Mouse (Mus musculus) hindbrain, embryonic 10.5 days (tissue): ENCODE measurements around the gene Cldn7. TPM values are rescaled to one million over a fixed set of nuclear protein-coding genes. Genes with fewer than 3 reads are reported as not detected.

ENCODE experiments used
- DNase-seq: peaks from one replicate; pipeline ENCODE4 v3.0.0-alpha.2; 2017; ENCODE audit warnings: low spot score
- H3K27ac ChIP-seq: fragments of 300-500 bp; sonication (generic); 2 replicates; pipeline ENCODE4 v1.5.1; 2016; ENCODE audit warnings: mild to moderate bottlenecking, moderate library complexity
- H3K27me3 ChIP-seq: fragments of 300-500 bp; sonication (generic); 2 replicates; pipeline ENCODE4 v1.6.1; 2016; ENCODE audit warnings: mild to moderate bottlenecking; ENCODE audit not compliant: poor library complexity, insufficient read depth, severe bottlenecking
- H3K36me3 ChIP-seq: fragments of 300-500 bp; sonication (generic); 2 replicates; pipeline ENCODE4 v1.6.1; 2016; ENCODE audit warnings: mild to moderate bottlenecking, moderate library complexity
- H3K4me1 ChIP-seq: fragments of 300-500 bp; sonication (generic); replicated peaks from 2 replicates; pipeline ENCODE4 v1.6.1; 2016; ENCODE audit warnings: mild to moderate bottlenecking
- H3K4me3 ChIP-seq: fragments of 300-500 bp; sonication (generic); 2 replicates; pipeline ENCODE4 v1.5.1; 2016; ENCODE audit warnings: mild to moderate bottlenecking, moderate library complexity
- H3K9me3 ChIP-seq: fragments of 300-500 bp; sonication (generic); 2 replicates; pipeline ENCODE4 v1.6.1; 2016; ENCODE audit warnings: mild to moderate bottlenecking, moderate library complexity
- WGBS: fragments of 180-500 bp; shearing (Covaris S2); methylation state at CpG from one replicate; pipeline ENCODE4 v1.1.7; 2016; 5-methylcytosine and 5-hydroxymethylcytosine counted together
- polyA plus RNA-seq: library from polyadenylated mRNA; unstranded; fragments of >200 nt; fragmentation: Nextera tagmentation; extraction: Ambion mirVana; gene quantifications from 2 replicates; pipeline ENCODE4 v1.2.1, GENCODE M21; 2016

The Cldn7 gene
- polyA plus RNA-seq, 1 experiment from 2014 or later = 14.6 TPM

DNA sequence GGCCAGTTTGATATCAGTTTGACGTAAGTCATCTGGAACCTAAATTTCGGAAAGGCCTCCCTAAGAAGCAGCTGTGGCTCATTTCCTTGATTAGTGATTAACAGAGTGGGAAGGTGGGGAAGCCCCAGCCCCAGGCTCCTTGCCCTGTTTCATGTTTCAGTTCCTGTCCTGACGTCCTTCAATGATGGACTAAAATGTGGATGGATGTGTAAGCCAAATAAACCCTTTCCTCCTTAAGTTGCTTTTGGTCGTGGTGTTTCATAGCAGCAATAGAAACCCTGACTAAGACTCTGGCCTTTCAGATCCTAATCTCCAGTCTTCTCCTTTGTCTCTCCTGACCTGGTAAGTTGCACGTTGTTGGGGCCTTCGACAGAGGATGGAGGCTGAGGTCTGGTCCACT lies 5.6 kb downstream of the Cldn7 start:
- H3K4me1 ChIP-seq = peaks cover 15% of the 10 kb centered on the region
- WGBS = 93% methylated on average over 6 of the region's 6 CpGs
- no peak overlapping the region for H3K4me3 ChIP-seq
- peaks cover 36% of the 10 kb centered on the region for H3K27me3 ChIP-seq
- no peak overlapping the region for H3K27ac ChIP-seq
- peaks cover 75% of the 10 kb centered on the region for H3K36me3 ChIP-seq
- H3K9me3 ChIP-seq = no peaks in the 10 kb centered on the region
- DNase-seq = no peak

- DNase-seq = no peak
- 84% methylated on average over 3 of the region's 3 CpGs for WGBS
- Histone ChIP-seq H3K9me3 (no peaks in the 10 kb centered on the region), H3K27ac (no peak overlapping the region), H3K4me1 (peaks cover 12% of the 10 kb centered on the region), H3K27me3 (peaks cover 30% of the 10 kb centered on the region), H3K36me3 (peaks cover 80% of the 10 kb centered on the region), H3K4me3 (no peak overlapping the region)
Measured at GRCm38 (mm10) chr11:69970775-69971174, 6.2 kb downstream of the Cldn7 start.

DNA sequence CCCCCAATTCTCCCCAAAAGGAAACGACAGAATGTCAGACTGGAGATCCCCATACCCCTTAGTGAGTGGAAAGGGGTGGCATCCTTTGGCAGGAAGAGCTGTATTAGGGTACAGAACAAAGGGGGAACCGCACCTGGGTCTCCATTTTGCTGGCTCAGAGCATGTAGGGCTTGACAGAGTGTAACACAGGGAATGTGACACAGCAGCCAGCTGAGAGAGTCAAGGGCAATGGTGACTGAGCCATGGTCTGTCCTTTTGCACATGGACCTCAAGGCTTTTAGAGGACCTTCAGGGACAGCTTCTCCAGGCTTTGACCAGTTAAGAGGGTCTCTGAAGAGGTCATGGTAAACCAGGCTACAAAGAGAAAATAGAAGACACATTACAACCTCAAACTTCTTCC lies 10.3 kb downstream of the Cldn7 start:
- H3K27ac ChIP-seq = no peak overlapping the region
- WGBS = 95% methylated on average over 2 of the region's 2 CpGs
- no peak overlapping the region for H3K4me3 ChIP-seq
- peaks cover 12% of the 10 kb centered on the region for H3K4me1 ChIP-seq
- DNase-seq = no peak
- no peaks in the 10 kb centered on the region for H3K27me3 ChIP-seq
- H3K9me3 ChIP-seq = no peaks in the 10 kb centered on the region
- H3K36me3 ChIP-seq = peaks cover 87% of the 10 kb centered on the region

- Histone ChIP-seq H3K27ac (no peak overlapping the region), H3K4me3 (no peak overlapping the region), H3K9me3 (no peaks in the 10 kb centered on the region), H3K36me3 (peaks cover 77% of the 10 kb centered on the region), H3K27me3 (no peaks in the 10 kb centered on the region), H3K4me1 (peaks cover 12% of the 10 kb centered on the region)
- 83% methylated on average over 4 of the region's 4 CpGs for WGBS
- no peak for DNase-seq
Measured at GRCm38 (mm10) chr11:69976271-69976670, 11.7 kb downstream of the Cldn7 start.

DNA sequence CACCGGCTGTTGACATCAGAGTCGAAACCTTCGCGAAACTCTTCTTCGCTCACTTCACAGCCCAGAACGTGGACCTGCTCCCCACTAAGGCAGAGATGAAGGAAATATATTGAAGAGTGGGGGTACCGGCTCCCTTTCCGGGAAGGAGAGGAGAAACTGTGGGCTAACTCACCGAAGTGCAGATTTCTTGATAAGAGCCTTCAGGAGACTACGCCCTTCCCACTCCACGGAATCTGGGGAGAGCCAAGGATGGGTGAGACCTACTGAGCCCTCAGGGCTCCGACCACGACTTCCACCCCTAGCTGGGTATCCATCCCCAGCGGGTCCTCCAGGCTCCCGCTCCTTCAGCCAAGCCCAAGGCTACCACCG lies 15.2 kb downstream of the Cldn7 start:
- Histone ChIP-seq H3K4me1 (peaks cover 34% of the 10 kb centered on the region), H3K9me3 (no peaks in the 10 kb centered on the region), H3K36me3 (peaks cover 61% of the 10 kb centered on the region), H3K27me3 (no peaks in the 10 kb centered on the region), H3K27ac (peak overlapping the region; percentile 99), H3K4me3 (peak overlapping the region; percentile 99)
- WGBS = 4% methylated on average over 16 of the region's 16 CpGs
- DNase-seq = no peak

- WGBS = under 1% methylated on average over 50 of the region's 60 CpGs
Measured at GRCm38 (mm10) chr11:69980196-69981140, 15.9 kb downstream of the Cldn7 start.

DNA sequence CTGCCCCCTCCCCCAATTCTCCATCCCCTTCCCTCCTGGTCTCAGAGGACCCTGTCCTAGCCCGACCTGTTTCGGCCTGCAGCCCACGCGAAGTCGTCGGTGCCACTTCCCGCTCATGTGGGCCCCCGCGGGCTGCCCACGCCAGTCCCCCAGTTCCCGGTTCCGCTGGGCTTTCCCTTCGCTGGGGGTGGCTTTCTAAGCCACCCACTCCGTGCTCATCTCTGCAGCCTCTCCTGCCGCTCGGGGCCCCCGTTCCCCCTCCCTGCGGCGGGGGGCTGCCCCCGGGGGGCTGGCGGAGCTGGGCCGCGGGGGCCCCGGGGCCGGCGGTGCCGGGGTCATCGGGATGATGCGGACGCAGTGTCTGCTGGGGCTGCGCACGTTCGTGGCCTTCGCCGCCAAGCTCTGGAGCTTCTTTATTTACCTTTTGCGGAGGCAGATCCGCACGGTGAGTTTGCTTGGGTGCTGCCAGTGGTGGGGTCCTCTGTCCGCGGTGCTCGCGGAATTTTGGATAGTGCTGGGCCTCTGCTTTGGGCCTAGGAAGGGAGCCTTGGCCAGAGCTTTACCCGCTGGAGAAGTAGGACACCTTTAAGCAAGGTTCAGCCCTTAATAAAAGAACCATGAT lies 16.7 kb downstream of the Cldn7 start, which contains the start of gene Ctdnep1:
Gene Ctdnep1, plus strand, starts transcription at position 16 of the 622 bp plus-strand sequence.
- no peaks in the 10 kb centered on the region for H3K9me3 ChIP-seq
- peaks cover 60% of the 10 kb centered on the region for H3K36me3 ChIP-seq
- DNase-seq = no peak
- H3K27me3 ChIP-seq = no peaks in the 10 kb centered on the region
- H3K27ac ChIP-seq = peak within 1 kb of the TSS; percentile 99
- WGBS = under 1% methylated on average over 36 of the region's 43 CpGs
- peak within 1 kb of the TSS; percentile 99 for H3K4me3 ChIP-seq
- H3K4me1 ChIP-seq = peaks cover 34% of the 10 kb centered on the region

More at GRCm38 (mm10) chr11:69980196-69981140, 15.9 kb downstream of the Cldn7 start:
- peak; percentile 99 for DNase-seq
- Histone ChIP-seq H3K4me3 (peak overlapping the region; percentile 99), H3K36me3 (peaks cover 61% of the 10 kb centered on the region), H3K27me3 (no peaks in the 10 kb centered on the region), H3K9me3 (no peaks in the 10 kb centered on the region), H3K27ac (peak overlapping the region; percentile 99), H3K4me1 (peaks cover 34% of the 10 kb centered on the region)

DNA sequence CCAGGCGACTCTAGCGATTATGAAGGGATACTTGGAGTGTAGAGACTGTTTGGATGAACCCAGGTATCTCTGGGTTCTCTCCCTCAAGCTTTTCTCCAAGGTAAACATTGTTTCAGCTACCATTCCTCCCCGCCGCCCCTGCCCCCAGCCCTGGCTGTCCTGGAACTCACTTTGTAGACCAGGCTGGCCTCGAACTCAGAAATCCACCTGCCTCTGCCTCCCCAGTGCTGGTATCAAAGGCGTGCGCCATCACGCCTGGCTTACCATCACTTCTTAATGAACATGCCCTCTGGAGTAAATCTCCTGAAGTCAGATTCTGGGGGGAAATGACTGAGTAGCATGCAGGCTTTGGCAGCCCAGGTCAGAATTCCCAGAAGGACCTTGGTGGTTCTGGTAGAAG lies 17.6 kb downstream of the Cldn7 start, which contains the start of gene Elp5:
Gene Elp5, minus strand, starts transcription at position 293 of the 400 bp plus-strand sequence.
- Histone ChIP-seq H3K27me3 (no peaks in the 10 kb centered on the region), H3K4me1 (peaks cover 34% of the 10 kb centered on the region), H3K9me3 (no peaks in the 10 kb centered on the region), H3K36me3 (peaks cover 60% of the 10 kb centered on the region), H3K4me3 (peak within 1 kb of the TSS; percentile 99), H3K27ac (peak within 1 kb of the TSS; percentile 99)
- no peak for DNase-seq
- 65% methylated on average over 8 of the region's 8 CpGs for WGBS

DNA sequence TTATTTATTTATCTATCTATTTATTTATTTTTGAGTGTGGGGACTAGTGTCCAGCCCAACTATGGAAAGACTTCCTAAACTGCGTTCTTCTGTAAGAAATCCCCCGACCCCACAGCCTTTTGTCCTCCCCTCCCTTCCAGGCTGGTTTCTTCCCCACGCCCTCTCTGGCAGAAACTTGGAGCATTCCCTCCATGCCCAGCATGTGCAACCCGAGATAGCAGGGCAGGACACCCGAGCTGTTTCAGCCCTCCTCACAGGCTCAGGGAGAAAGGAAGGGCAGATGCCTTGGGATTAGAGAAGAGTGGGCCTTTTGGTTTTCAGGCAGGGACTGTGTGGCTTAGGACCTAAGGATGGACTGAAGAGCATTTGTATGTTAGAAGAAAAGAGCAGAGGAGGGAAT lies 18.3 kb downstream of the Cldn7 start:
- no peak for DNase-seq
- peaks cover 34% of the 10 kb centered on the region for H3K4me1 ChIP-seq
- no peaks in the 10 kb centered on the region for H3K9me3 ChIP-seq
- H3K27ac ChIP-seq = no peak overlapping the region
- H3K36me3 ChIP-seq = peaks cover 60% of the 10 kb centered on the region
- WGBS = 49% methylated on average over 5 of the region's 5 CpGs
- no peaks in the 10 kb centered on the region for H3K27me3 ChIP-seq
- peak overlapping the region; percentile 99 for H3K4me3 ChIP-seq

- WGBS = 93% methylated on average over 4 of the region's 4 CpGs
- Histone ChIP-seq H3K27me3 (no peaks in the 10 kb centered on the region), H3K27ac (no peak overlapping the region), H3K4me3 (peak overlapping the region; percentile 99; the same call in 1 of the 2 replicates), H3K9me3 (no peaks in the 10 kb centered on the region), H3K4me1 (peaks cover 34% of the 10 kb centered on the region), H3K36me3 (peaks cover 60% of the 10 kb centered on the region)
- no peak for DNase-seq
Measured at GRCm38 (mm10) chr11:69983377-69983776, 18.8 kb downstream of the Cldn7 start.

DNA sequence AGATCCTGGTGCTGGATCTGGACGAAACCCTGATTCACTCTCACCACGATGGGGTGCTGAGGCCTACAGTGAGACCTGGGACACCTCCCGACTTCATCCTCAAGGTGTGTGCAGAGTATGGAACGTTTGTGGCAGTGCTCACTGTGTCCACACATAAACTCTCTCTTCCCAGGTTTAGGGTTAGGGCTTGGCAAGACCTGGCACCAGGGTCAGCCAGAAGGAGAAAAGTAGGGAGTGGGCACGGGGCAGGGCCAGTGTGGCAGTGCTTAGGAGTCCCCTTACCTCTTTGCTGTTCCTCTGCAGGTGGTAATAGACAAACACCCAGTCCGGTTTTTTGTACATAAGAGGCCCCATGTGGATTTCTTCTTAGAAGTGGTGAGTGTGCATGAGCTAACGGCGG lies 19.9 kb downstream of the Cldn7 start:
- Histone ChIP-seq H3K9me3 (no peaks in the 10 kb centered on the region), H3K27me3 (no peaks in the 10 kb centered on the region), H3K36me3 (peaks cover 65% of the 10 kb centered on the region), H3K4me1 (peaks cover 27% of the 10 kb centered on the region), H3K27ac (no peak overlapping the region), H3K4me3 (no peak overlapping the region)
- DNase-seq = no peak
- WGBS = 93% methylated on average over 8 of the region's 8 CpGs

- Histone ChIP-seq H3K27me3 (no peaks in the 10 kb centered on the region), H3K4me3 (peak overlapping the region; percentile 23; the same call in 1 of the 2 replicates), H3K4me1 (peaks cover 31% of the 10 kb centered on the region), H3K36me3 (peaks cover 73% of the 10 kb centered on the region), H3K9me3 (no peaks in the 10 kb centered on the region), H3K27ac (0 out of 2 replicates have a peak overlapping the region, but pooled peaks have one; percentile 43)
- 94% methylated on average over 8 of the region's 8 CpGs for WGBS
- DNase-seq = no peak
Measured at GRCm38 (mm10) chr11:69989949-69990348, 25.4 kb downstream of the Cldn7 start.
